Mouse (Mus musculus) Patski (cell line): ENCODE results near the gene Cryaa. TPM values are rescaled to one million over a fixed set of nuclear protein-coding genes. Genes with fewer than 3 reads are reported as not detected.

Experiments
- ATAC-seq: fragments of 100-300 bp; one replicate; pipeline ENCODE4 v1.8.0; 2021
- CTCF ChIA-PET: fragments of 350-600 bp; sonication (Branson Sonifier 250); formaldehyde crosslinking; loops from one replicate; lab custom pipeline; 2022; ENCODE audit warnings: inconsistent platforms; lab: Charles Lee
- POLR2A ChIA-PET: fragments of 350-600 bp; sonication (Branson Sonifier 250); formaldehyde crosslinking; loops from one replicate; lab custom pipeline; 2022; ENCODE audit warnings: antibody characterized with exemption, inconsistent platforms; lab: Charles Lee
- DNase-seq: peaks from one replicate; pipeline ENCODE4 v3.0.0-alpha.2; 2011; ENCODE audit warnings: low read depth, low spot score
- H3K27me3 ChIP-seq: fragments of 371-371 bp; one replicate; pipeline ENCODE4 v1.5.1; 2021
- CTCF ChIP-seq: fragments of 100-300 bp; IDR thresholded peaks from one replicate; pipeline ENCODE4 v1.5.1; 2021
- in situ Hi-C: fragments of 300-500 bp; cut with MboI; formaldehyde crosslinking; loops from 3 replicates; pipeline ENCODE4 v1.11.1; 2018; ENCODE audit warnings: low pct_unique_long_range_greater_than_20kb, mixed read lengths
- polyA plus RNA-seq: library from polyadenylated mRNA; unstranded; gene quantifications from one replicate; pipeline ENCODE4 v1.2.3, GENCODE M21; 2021

Cryaa gene
- polyA plus RNA-seq, 1 experiment from 2014 or later, result not detected

DNA sequence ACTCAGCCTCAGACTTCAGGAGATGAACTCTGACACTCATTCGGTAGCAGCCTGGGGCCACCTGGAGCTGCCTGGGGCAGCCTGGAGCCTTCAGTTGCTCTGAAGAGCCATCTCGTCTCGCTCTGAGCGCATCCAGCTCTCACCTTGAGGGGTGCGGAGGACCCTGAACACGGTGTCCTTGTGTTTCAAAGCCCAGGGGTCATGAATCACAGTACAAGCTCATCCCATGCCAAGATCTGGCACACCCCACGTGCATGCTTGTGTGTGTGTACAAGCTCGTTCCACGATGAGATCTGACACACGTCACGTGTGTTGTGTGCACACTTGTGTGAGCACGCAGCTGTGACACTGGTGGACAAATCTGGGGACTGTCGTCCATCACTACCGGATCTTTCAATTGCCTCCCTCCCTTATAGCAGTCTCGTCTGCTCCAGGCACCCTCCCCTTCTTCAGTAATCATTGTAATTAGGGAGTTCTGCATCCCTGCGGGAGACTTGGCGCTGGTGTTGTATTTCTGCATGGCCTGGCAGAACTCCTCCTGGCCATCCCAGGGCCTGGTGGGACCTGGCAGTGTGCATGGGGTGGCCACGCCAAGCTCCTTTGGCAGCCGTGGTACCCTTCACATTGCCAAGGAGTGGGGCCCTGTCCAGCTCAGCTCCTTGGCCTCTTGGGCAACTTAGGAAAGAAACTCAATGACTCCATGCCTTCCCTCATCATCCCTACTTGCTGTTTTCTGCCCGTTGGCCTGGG is 27.8 kb downstream of the Cryaa start:
- in situ Hi-C loops, result no loop called here
- ChIA-PET POLR2A (no interaction called here), CTCF (interaction anchor here (0.8 kb wide), 1 partner anchor 19 kb away, joined by 3 read pairs; no protein-coding TSS in a partner anchor)
- no peak for DNase-seq
- no peak for TF ChIP-seq CTCF
- no peak for ATAC-seq
- no peaks in the 10 kb centered on the region for H3K27me3 ChIP-seq

DNA sequence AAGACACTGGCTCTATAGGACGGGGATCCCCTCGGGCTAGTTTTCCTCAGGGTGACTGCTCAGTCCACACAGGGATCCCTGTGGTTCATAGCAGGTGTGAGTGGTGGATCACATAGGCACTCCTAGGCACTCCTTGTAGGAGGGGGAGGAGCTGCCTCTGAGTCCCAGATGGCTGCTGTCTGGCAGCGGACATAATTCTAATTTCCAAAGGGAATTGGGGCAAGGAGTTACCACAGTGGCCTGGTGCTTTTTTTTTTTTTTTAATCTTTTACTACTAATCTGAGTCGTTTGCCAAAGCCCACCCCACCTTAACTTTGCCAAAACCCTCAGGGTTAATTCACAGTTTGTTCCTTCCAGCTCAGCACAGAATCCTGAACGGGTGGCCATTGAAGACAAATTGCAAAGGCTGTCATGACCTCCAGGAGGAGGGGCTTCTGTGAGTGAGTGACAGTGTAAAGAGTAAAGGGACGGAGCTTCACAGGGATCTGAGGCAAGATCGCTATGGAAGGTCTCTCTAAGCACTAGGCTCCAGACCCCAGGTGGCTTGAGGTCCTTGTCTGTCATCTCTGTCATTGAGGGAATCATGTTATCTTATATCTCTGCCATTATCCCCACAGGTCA is 31.6 kb downstream of the Cryaa start:
- ChIA-PET POLR2A (interaction anchor here (0.7 kb wide), 1 partner anchor 1998 kb away, joined by 4 read pairs; no protein-coding TSS in a partner anchor), CTCF (interaction anchor here (0.5 to 0.6 kb wide), 2 partner anchors 278 to 824 kb away, joined by 3 read pairs; no protein-coding TSS in a partner anchor)
- ATAC-seq (no peak), DNase-seq (no peak)
- no peak for TF ChIP-seq CTCF
- in situ Hi-C loops, result no loop called here
- no peaks in the 10 kb centered on the region for H3K27me3 ChIP-seq

DNA sequence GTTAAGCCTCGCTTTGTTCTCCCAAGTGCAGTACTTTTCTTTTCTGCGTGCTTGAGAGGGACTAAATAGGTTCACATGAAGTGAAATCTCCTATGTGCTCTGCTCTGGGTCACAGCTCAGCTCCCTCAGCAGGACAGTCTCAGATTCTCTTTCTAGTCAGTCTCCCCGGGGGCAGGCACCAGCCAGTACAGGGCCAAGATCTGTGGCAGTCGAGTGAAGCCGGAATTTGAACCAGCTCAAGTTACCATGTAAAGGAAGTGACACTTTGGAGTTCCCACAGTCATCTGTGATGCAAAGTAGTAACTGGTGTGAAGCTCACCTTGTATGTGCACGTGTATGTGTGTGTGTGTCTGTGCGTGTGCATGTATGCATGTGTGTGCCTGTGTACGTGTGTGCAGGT is 32.8 kb downstream of the Cryaa start:
- TF ChIP-seq CTCF, result no peak
- DNase-seq (no peak), ATAC-seq (no peak)
- ChIA-PET CTCF (interaction anchor here (1.0 to 1.7 kb wide), 2 partner anchors 17 to 20 kb away, joined by 3 read pairs; no protein-coding TSS in a partner anchor), POLR2A (no interaction called here)
- in situ Hi-C loops, result no loop called here
- no peaks in the 10 kb centered on the region for H3K27me3 ChIP-seq

DNA sequence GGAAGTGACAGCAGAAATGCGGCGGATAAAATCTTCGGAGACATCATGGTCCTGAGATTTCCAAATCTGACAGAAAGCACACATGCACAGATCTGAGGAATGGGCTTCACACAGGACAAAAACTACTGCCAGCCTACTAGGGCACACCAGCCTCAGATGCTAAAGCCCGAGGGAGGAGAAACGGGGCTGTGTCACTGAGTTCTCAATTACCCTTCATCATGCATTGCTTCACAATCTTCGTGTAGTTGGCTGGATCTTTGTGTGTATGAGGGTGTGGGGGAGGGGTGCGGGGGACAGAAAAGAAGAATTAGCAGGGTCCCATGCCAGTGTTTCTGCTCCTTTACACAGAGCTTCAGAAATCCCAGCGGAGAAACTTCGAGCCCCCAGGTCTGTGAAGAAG is 36.1 kb downstream of the Cryaa start:
- ATAC-seq (no peak), DNase-seq (no peak)
- in situ Hi-C loops, result no loop called here
- H3K27me3 ChIP-seq, result no peaks in the 10 kb centered on the region
- ChIA-PET POLR2A (no interaction called here), CTCF (interaction anchor here (1.4 kb wide), 1 partner anchor 9 kb away, joined by 3 read pairs; no protein-coding TSS in a partner anchor)
- no peak for TF ChIP-seq CTCF

- DNase-seq (no peak), ATAC-seq (no peak)
- in situ Hi-C loops, result no loop called here
These were observed 36.5 kb downstream of the Cryaa start for GRCm38 (mm10) chr17:31714125-31714524.

GRCm38 (mm10) chr17:31715006-31715405 is 37.4 kb downstream of the Cryaa start:
- no peaks in the 10 kb centered on the region for H3K27me3 ChIP-seq
- ATAC-seq (no peak), DNase-seq (no peak)
- in situ Hi-C loops, result no loop called here
- no peak for TF ChIP-seq CTCF
- ChIA-PET CTCF (interaction anchor here (1.4 kb wide), 1 partner anchor 8 kb away, joined by 3 read pairs; no protein-coding TSS in a partner anchor), POLR2A (no interaction called here)

More at GRCm38 (mm10) chr17:31714125-31714524, 36.5 kb downstream of the Cryaa start:
- TF ChIP-seq CTCF, result no peak
- ChIA-PET POLR2A (no interaction called here), CTCF (interaction anchor here (1.4 kb wide), 1 partner anchor 9 kb away, joined by 3 read pairs; no protein-coding TSS in a partner anchor)
- H3K27me3 ChIP-seq, result no peaks in the 10 kb centered on the region

DNA sequence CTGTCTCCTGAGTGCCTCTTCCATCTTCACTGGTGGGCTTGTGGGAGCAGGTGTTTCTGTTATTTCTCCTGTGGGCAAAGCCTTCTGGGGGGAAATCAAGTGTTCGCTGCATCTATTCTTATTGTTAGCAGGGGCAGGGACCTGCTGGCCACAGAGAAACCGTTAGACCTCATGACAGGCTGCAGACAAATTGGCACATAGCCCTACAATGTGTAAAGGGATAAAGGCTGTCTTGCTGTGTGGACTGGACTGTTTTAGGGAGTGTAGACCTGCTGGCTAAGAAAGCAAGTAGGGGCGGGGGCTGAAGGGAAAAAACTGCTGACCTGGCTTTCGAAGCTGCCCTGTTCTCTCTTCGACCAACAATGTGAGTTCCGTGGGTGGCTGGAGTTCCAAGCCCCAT is 44.0 kb downstream of the Cryaa start:
- CTCF ChIA-PET, result no interaction called here
- H3K27me3 ChIP-seq, result no peaks in the 10 kb centered on the region
- POLR2A ChIA-PET, result no interaction called here
- DNase-seq (no peak), ATAC-seq (no peak)
- in situ Hi-C loops, result no loop called here
- TF ChIP-seq CTCF, result no peak

DNA sequence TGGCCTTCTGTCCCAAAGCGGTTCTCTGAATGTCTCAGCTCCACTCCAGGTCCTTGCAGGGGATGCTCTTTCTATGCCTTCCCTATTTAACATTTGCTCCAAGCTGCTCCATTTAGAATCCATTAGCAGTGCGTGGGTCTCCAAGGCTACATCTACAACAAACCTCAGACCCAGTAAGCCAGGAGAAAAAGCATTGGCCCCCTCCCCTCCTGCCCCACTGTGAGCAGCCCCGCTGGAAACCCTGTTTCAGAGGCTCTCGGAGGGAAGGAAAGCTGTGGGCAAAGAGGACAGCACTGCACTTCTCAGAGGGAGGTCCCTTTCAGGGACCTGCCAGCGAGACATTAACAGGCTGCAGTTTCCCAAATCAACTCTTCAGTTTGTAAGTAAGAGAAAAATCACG is 47.8 kb downstream of the Cryaa start:
- in situ Hi-C loops, result loop anchor here (5.0 kb wide), 1 partner anchor 132 kb away; the partner anchor contains the start of gene Sik1
- ATAC-seq, result no peak
- H3K27me3 ChIP-seq, result no peaks in the 10 kb centered on the region
- no peak for TF ChIP-seq CTCF
- POLR2A ChIA-PET, result interaction anchor here (0.6 kb wide), 1 partner anchor 34 kb away, joined by 3 read pairs; no protein-coding TSS in a partner anchor
- DNase-seq, result no peak
- CTCF ChIA-PET, result no interaction called here

DNA sequence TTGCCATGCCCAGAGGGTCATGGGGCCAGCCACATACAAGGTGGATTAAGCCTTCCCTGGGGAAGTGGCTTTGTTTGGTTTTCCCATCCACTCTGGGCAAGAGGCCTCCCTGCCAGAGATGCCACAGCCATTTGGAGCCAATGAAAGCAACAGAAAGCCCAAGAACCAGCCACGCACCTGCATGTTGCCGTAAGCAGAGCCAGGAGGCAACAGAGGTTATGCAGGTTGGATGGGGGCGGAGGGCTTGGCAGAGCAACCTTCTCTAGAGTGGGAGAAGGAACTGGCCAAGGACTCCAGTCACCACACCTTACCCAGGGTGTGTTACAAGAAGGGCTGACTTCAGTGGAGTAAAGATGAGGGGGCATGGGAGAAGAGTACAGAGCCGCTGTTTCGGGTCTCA is 48.6 kb downstream of the Cryaa start:
- POLR2A ChIA-PET, result no interaction called here
- DNase-seq (no peak), ATAC-seq (no peak)
- no peaks in the 10 kb centered on the region for H3K27me3 ChIP-seq
- no peak for TF ChIP-seq CTCF
- in situ Hi-C loops, result loop anchor here (5.0 kb wide), 1 partner anchor 131 kb away; the partner anchor contains the start of gene Sik1
- CTCF ChIA-PET, result no interaction called here

GRCm38 (mm10) chr17:31727230-31727629 is 49.6 kb downstream of the Cryaa start:
- no peak for ATAC-seq
- in situ Hi-C loops, result loop anchor here (5.0 kb wide), 1 partner anchor 130 kb away; the partner anchor contains the start of gene Sik1
- CTCF ChIA-PET, result no interaction called here

More at GRCm38 (mm10) chr17:31727230-31727629, 49.6 kb downstream of the Cryaa start:
- TF ChIP-seq CTCF, result no peak
- POLR2A ChIA-PET, result no interaction called here
- DNase-seq, result no peak
- no peaks in the 10 kb centered on the region for H3K27me3 ChIP-seq
